Comparison of ENCODE assay signal across 9 mouse cellular contexts in the genomic region with DNA sequence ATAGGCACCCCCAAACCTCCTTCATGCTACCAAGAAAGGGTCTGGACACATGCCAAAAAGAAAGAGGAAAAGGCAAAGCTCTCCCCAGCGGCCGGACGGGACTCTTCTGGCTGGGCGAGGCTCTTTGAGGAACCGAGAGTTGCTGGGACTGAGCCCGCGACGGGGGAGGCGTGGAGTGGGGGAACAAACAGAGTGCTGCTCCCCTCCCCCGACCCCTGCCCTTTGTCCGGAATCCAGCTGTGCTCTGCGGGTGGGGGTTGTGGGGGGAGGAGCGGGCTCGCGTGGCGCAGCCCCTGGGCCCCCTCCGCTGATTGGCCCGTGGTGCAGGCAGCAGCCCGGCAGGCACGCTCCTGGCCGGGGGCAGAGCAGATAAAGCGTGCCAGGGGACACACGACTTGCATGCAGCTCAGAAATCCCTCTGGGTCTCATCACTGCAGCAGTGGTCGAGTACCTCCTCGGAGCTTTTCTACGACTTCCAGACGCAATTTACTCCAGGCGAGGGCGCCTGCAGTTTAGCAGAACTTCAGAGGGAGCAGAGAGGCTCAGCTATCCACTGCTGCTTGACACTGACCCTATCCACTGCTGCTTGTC. TPM values are rescaled to one million over a fixed set of nuclear protein-coding genes. Genes with fewer than 3 reads are reported as not detected.
DNase-seq lines count a peak whose midpoint lies in the region; ATAC-seq and TF ChIP-seq lines count a peak whose summit lies in the region.
"Had no signal": no experiment of that assay in that cellular context is flagged by ENCODE, and none has a peak within 500 bp of the region (broad histone marks: within the 10 kb centered on the region; RNA-seq: fewer than 3 reads in every experiment).

A gene (plus strand): TSS at position 400 of the 591 bp plus-strand sequence.

- H3K4me3 ChIP-seq in kidney, postnatal 0 days (replicated peaks; ENCODE audit: low read depth, low read length), result 0 out of 2 replicates have a peak within 1 kb of the TSS, but pooled peaks have one; percentile 11
- H3K4me3 ChIP-seq in forebrain, embryonic 12.5 days (replicated peaks), result peak within 1 kb of the TSS; percentile 3; the same call in 1 of the 2 replicates
- H3K4me3 ChIP-seq in limb, embryonic 13.5 days, result peak within 1 kb of the TSS; percentile 31
- H3K4me3 ChIP-seq in neural tube, embryonic 14.5 days (ENCODE audit: low read depth, low read length), result peak within 1 kb of the TSS; percentile 16; the same call in 1 of the 2 replicates
- H3K4me3 ChIP-seq: megakaryocyte, embryonic 14.5 days had no signal

- H3K27me3 ChIP-seq in kidney, postnatal 0 days (ENCODE audit: insufficient read depth, low read length), result peaks cover 92% of the 10 kb centered on the region
- H3K27me3 ChIP-seq in forebrain, embryonic 12.5 days, result peaks cover 100% of the 10 kb centered on the region
- H3K27me3 ChIP-seq in limb, embryonic 13.5 days, result peaks cover 100% of the 10 kb centered on the region
- peaks cover 80% of the 10 kb centered on the region for H3K27me3 ChIP-seq in neural tube, embryonic 14.5 days (ENCODE audit: control insufficient read depth, insufficient read depth, low read length)

- H3K27ac ChIP-seq in kidney, postnatal 0 days, result no peak within 1 kb of the TSS
- no peak within 1 kb of the TSS for H3K27ac ChIP-seq in forebrain, embryonic 12.5 days
- H3K27ac ChIP-seq in limb, embryonic 13.5 days, result no peak within 1 kb of the TSS
- H3K27ac ChIP-seq in neural tube, embryonic 14.5 days (ENCODE audit: low read depth, low read length), result no peak within 1 kb of the TSS

- H3K4me1 ChIP-seq in kidney, postnatal 0 days (replicated peaks; ENCODE audit: insufficient read depth, low read length), result peaks cover 4% of the 10 kb centered on the region; the same call in 1 of the 2 replicates
- peaks cover 18% of the 10 kb centered on the region for H3K4me1 ChIP-seq in forebrain, embryonic 12.5 days
- H3K4me1 ChIP-seq in limb, embryonic 13.5 days, result peaks cover 17% of the 10 kb centered on the region
- H3K4me1 ChIP-seq in neural tube, embryonic 14.5 days (ENCODE audit: control insufficient read depth, insufficient read depth, low read length), result peaks cover 16% of the 10 kb centered on the region; the same call in 1 of the 2 replicates
- H3K4me1 ChIP-seq: megakaryocyte, embryonic 14.5 days had no signal

- H3K9ac ChIP-seq in kidney, postnatal 0 days (ENCODE audit: low read depth, low read length), result no peak within 1 kb of the TSS
- H3K9ac ChIP-seq in forebrain, embryonic 12.5 days, result no peak within 1 kb of the TSS
- H3K9ac ChIP-seq in limb, embryonic 13.5 days, result no peak within 1 kb of the TSS
- H3K9ac ChIP-seq in neural tube, embryonic 14.5 days (replicated peaks; ENCODE audit: low read depth, low read length), result no peak within 1 kb of the TSS

- no peak for TF ChIP-seq CTCF in kidney, postnatal 0 days (IDR thresholded peaks at IDR 0.05; ENCODE audit: low read depth)

- H3K9me3 ChIP-seq in kidney, postnatal 0 days (replicated peaks; ENCODE audit: low read length), result no peaks in the 10 kb centered on the region
- no peaks in the 10 kb centered on the region for H3K9me3 ChIP-seq in forebrain, embryonic 12.5 days
- no peaks in the 10 kb centered on the region for H3K9me3 ChIP-seq in limb, embryonic 13.5 days
- H3K9me3 ChIP-seq in neural tube, embryonic 14.5 days (ENCODE audit: control insufficient read depth, low read length), result no peaks in the 10 kb centered on the region
- H3K9me3 ChIP-seq: megakaryocyte, embryonic 14.5 days had no signal

- H3K36me3 ChIP-seq in kidney, postnatal 0 days (ENCODE audit: insufficient read depth, low read length), result no peaks in the 10 kb centered on the region
- H3K36me3 ChIP-seq in forebrain, embryonic 12.5 days (replicated peaks), result no peaks in the 10 kb centered on the region
- H3K36me3 ChIP-seq in limb, embryonic 13.5 days, result no peaks in the 10 kb centered on the region
- H3K36me3 ChIP-seq in neural tube, embryonic 14.5 days (ENCODE audit: control insufficient read depth, insufficient read depth, low read length), result no peaks in the 10 kb centered on the region

- 0% methylated on average over 29 of the region's 29 CpGs for WGBS in kidney, postnatal 0 days
- under 1% methylated on average over 29 of the region's 29 CpGs for WGBS in forebrain, embryonic 12.5 days
- WGBS in limb, embryonic 13.5 days, result under 1% methylated on average over 29 of the region's 29 CpGs
- under 1% methylated on average over 29 of the region's 29 CpGs for WGBS in neural tube, embryonic 14.5 days

- peak within 1 kb of the TSS; percentile 40 for H3K4me2 ChIP-seq in kidney, postnatal 0 days (ENCODE audit: low read length)
- H3K4me2 ChIP-seq in forebrain, embryonic 12.5 days, result peak within 1 kb of the TSS; percentile 30
- peak within 1 kb of the TSS; percentile 59 for H3K4me2 ChIP-seq in limb, embryonic 13.5 days (replicated peaks)
- peak within 1 kb of the TSS; percentile 38 for H3K4me2 ChIP-seq in neural tube, embryonic 14.5 days (ENCODE audit: low read depth, low read length)

- ATAC-seq in kidney, postnatal 0 days (replicated peaks; ENCODE audit: low FRiP score, low read depth), result no peak
- ATAC-seq in forebrain, embryonic 12.5 days (ENCODE audit: low FRiP score), result no peak
- no peak for ATAC-seq in limb, embryonic 13.5 days (ENCODE audit: low FRiP score, low read depth)
- no peak for ATAC-seq in neural tube, embryonic 14.5 days (ENCODE audit: low read depth)

- peak; percentile 9 for DNase-seq in kidney, postnatal 0 days (ENCODE audit: low spot score)
- DNase-seq in kidney, postnatal 25 days, result no peak
- DNase-seq in right cerebral cortex, postnatal 14 days, result no peak
- no peak for DNase-seq in urinary bladder, postnatal 25 days (ENCODE audit: low spot score)
- DNase-seq in frontal cortex, postnatal 25 days (ENCODE audit: low spot score in 2 of 2), result no peak

RNA-seq across cellular contexts. Expression of the gene that starts here (rescaled TPM):
- not detected in 2 replicates for polyA plus RNA-seq in kidney, postnatal 0 days (2015; fragmentation: Nextera tagmentation; extraction: Ambion mirVana)
- polyA plus RNA-seq in forebrain, embryonic 12.5 days (2016; fragmentation: Nextera tagmentation; extraction: Ambion mirVana), result 0.65 and 0.67 TPM in 2 replicates
- polyA plus RNA-seq in limb, embryonic 13.5 days (2015; fragmentation: Nextera tagmentation; extraction: Ambion mirVana), result 0.23 TPM in 1 of 2 replicates, not detected in the other
- 0.16 and 0.68 TPM in 2 replicates for polyA plus RNA-seq in neural tube, embryonic 14.5 days (2014; fragmentation: Nextera tagmentation; extraction: Ambion mirVana)

Comparison
In these comparisons a context has a peak if more than half of its experiments do, and no peak if none do; other contexts are left out.
1. Peak in DNase-seq, H3K4me3 ChIP-seq and H3K4me2 ChIP-seq in kidney, postnatal 0 days; RNA of the gene not detected or under 1 TPM.